Mouse (Mus musculus): ENCODE measurements around the gene Rnase12. TPM values are rescaled to one million over a fixed set of nuclear protein-coding genes. Genes with fewer than 3 reads are reported as not detected.

The Rnase12 gene
- total RNA-seq (2023), result not detected

DNA sequence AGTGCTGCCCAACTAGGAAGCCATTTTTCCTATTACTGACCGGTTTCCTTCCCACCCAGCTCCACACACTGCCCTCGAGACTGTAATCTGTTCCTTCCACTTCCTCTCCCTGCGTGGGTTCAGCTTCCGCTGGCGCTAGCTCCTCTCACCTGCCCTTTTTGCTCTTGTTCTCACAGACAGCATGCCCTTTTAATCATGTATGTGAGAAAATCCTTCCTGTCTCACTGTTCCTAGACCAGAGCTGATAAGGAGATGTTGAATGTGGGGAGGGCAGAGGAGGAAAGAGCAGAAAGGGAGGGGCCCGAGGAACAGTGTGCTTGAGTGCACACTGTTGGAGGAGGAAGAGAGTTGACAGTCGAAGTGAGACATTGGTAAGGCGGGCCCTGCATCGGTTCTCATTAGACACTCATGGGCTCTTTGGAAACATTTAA is at the start of gene Rnase12:
Gene Rnase12, minus strand, starts transcription at position 261 of the 431 bp plus-strand sequence.

DNA sequence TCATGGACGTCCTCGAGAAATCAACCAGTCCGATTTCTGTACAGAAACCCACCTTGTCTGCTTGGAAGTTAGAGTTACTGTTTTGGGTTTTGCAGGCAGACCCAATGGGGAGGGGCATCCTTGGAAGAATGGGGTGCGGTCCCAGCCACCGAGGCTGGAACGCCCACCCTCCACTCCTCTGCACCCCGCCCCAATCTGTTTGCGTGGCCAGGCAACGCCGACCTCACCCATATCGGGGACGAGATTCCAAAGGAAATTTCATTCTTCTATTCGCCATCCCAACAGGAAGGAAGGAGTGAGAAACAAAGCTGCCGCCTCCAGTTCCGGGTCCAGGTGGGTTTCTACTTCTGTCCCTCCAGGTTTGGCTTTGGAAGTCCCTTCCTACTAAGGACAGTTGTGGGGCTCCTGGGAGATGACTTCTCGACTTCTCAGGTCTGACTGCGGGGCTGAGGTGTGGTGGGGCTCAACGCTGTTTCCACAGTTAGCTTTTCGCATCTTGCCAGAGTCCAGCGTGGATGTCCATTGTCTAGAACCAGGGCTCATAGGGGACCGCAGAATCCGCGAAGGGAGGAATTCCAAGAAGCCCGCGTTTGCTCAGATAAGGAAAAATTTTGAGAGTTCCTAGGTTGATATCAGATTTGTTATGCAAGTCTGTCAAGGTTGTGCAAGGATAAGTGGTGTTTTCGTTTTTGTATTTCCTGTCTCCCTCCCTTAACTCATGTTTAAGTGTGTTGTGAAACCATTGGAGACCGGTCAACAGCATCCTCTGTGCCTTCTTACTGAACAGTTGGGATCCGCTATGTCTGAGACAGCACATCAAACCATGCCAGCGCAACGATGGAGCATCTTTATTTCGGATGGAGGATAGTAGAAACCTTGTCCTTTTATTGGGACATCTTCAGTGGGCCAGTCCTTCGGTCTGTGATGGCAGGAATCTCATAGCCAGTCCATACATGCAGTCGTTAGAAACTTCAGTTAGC is 33.8 kb upstream of the Rnase12 start, which contains the start of the genes Rnase4 and Ang:
Gene Rnase4, plus strand, starts transcription at position 157 of the 980 bp plus-strand sequence.
Gene Ang, plus strand, starts transcription at position 230 of the 980 bp plus-strand sequence.

DNA sequence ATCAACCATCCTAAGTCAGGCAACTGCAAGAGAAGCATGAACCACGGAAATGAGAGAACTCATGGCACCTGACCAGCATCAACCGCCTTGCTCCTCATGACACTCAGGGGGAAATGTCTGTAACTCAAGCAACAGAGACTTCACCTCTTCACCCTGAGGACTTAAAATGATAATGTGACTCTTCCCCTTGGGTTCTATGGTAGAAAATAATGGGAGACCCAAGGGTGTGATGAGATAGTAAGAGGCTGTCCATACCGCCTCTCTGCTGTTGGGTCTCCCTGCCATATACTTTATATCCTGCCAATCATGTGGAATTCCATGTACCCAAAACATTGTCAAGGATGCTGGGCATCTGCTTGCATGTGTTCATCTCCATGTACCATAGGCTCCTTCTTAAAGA is 16.9 kb upstream of the Rnase12 start, which contains the start of gene Olfr750:
Gene Olfr750, minus strand, starts transcription at position 101 of the 400 bp plus-strand sequence.

DNA sequence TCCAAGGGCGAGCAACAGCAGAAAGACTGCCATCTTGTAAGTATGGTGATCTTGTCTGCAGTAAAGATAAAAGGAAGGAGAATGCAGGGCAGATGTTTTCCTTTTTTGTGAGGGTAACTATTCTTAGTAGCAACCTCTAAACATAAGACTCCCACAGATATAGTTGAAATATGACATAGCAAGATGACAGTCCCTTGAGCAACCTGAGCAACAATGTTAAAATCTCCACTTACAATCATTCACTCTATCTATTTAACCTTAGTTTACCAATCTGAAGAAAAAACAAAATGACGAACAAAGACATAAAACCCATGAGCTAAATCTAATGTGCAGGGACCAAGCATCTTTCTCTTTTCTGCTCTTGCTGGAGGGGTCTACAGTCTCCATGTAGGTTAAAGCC is 7.4 kb downstream of the Rnase12 start, which contains the start of gene Rnase11:
Gene Rnase11, minus strand, starts transcription at position 101 of the 400 bp plus-strand sequence.

GRCm38 (mm10) chr14:51041769-51042168 is 15.7 kb downstream of the Rnase12 start, which contains the start of gene Rnase9:
Rnase9 (minus strand) TSS chr14:51041869.

GRCm38 (mm10) chr14:51007152-51007801 is 50.2 kb downstream of the Rnase12 start, which contains the start of gene Rnase10:
Rnase10 (plus strand) TSS chr14:51007751.

Other genes with a start within 250 kb of the Rnase12 start
- under 1 TPM in 1 of 2 experiments, not detected in 1; 0.50 TPM for gene Ccnb1ip1, start 249.9 kb downstream of the Rnase12 start, total RNA-seq (2023)
- 10 to 100 TPM; 49.9 to 50.6 TPM for gene Parp2, start 249.8 kb downstream of the Rnase12 start, total RNA-seq (2023)
- gene Tep1, start 187.1 kb downstream of the Rnase12 start, total RNA-seq (2023), result 10 to 100 TPM; 40.3 to 43.6 TPM
- gene Klhl33, start 160.2 kb downstream of the Rnase12 start, total RNA-seq (2023), result not detected
- gene Osgep, start 132.8 kb downstream of the Rnase12 start, total RNA-seq (2023), result 10 to 100 TPM; 29.2 to 31.8 TPM
- gene Apex1, start 132.7 kb downstream of the Rnase12 start, total RNA-seq (2023), result 10 to 100 TPM; 45.3 to 49.3 TPM
- gene Pip4p1, start 126.8 kb downstream of the Rnase12 start, total RNA-seq (2023), result 10 to 100 TPM; 72.8 to 86.5 TPM
- gene Pnp, start 126.6 kb downstream of the Rnase12 start, total RNA-seq (2023), result 10 to 100 TPM; 14.9 to 29.4 TPM
- gene Gm49342, start 113.1 kb downstream of the Rnase12 start, total RNA-seq (2023), result 10 to 100 TPM in 1 of 2 experiments, 1 to 10 TPM in 1; 9.2 to 28.2 TPM
- gene Pnp2, start 101.7 kb downstream of the Rnase12 start, total RNA-seq (2023), result 1 to 10 TPM in 1 of 2 experiments, under 1 TPM in 1; 0.56 to 1.3 TPM
- gene Rnase10, start 49.9 kb downstream of the Rnase12 start, total RNA-seq (2023), result not detected
- gene Rnase9, start 15.8 kb downstream of the Rnase12 start, total RNA-seq (2023), result not detected
- not detected for gene Rnase11, start 7.5 kb downstream of the Rnase12 start, total RNA-seq (2023)
- not detected for gene Olfr750, start 16.8 kb upstream of the Rnase12 start, total RNA-seq (2023)
- 1 to 10 TPM in 1 of 2 experiments, under 1 TPM in 1; 0.76 to 1.7 TPM for gene Rnase4, start 33.4 kb upstream of the Rnase12 start, total RNA-seq (2023)
- not detected for gene Ang, start 33.5 kb upstream of the Rnase12 start, total RNA-seq (2023)
- gene Eddm3b, start 56.8 kb upstream of the Rnase12 start, total RNA-seq (2023), result not detected
- 1 to 10 TPM; 3.9 to 4.3 TPM for gene Rnase6, start 66.2 kb upstream of the Rnase12 start, total RNA-seq (2023)
- gene Rnase1, start 89.1 kb upstream of the Rnase12 start, total RNA-seq (2023), result not detected
- not detected for gene Rnase2b, start 104.6 kb upstream of the Rnase12 start, total RNA-seq (2023)
- gene Ang2, start 141.5 kb upstream of the Rnase12 start, total RNA-seq (2023), result not detected
- not detected for gene Ear14, start 145.7 kb upstream of the Rnase12 start, total RNA-seq (2023)
- not detected for gene Rnase2a, start 198.5 kb upstream of the Rnase12 start, total RNA-seq (2023)